Mouse (Mus musculus): ENCODE measurements around the gene Sord.
"Not testable (repeated sequence)": the region's sequence is repeated elsewhere in the genome, so short reads cannot be mapped to it uniquely, and the experiment has no call there.

Sord gene

DNA sequence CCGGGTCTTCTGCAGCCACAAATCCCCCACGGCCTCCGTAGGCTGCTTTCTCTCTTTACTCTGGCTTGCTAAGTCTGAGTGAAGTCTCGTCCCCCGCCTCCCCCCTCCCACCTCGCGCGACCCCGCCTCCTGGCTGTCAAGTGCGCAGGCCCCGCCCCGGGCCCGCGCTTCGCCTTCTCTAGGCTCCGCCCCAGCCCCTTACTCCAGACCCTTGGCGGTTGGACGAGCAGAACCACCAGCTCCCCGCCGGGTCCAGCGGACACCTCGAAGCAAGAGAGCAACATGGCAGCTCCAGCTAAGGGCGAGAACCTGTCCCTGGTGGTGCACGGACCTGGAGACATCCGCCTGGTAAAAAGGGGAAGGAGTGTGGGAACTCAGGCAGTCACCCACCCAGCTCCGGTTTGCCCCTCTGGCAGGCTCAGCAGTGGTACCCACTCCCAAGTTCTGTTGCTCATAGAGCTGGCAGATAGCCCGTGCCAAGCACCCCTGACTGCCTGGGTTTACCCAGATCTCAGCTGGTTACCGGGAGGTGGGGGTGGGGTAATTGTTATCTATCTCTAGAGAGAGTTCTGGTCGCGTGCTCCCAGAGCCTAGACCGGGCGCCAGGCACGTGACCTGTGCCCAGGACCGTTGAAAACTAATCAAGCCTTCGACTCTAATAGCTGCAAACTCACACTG, at the start of gene Sord:
Sord (plus strand) TSS at position 139 of the 678 bp plus-strand sequence.
- peak; percentile 54 to 79 for DNase-seq (ENCODE audit: low spot score in 2 of 2)

DNA sequence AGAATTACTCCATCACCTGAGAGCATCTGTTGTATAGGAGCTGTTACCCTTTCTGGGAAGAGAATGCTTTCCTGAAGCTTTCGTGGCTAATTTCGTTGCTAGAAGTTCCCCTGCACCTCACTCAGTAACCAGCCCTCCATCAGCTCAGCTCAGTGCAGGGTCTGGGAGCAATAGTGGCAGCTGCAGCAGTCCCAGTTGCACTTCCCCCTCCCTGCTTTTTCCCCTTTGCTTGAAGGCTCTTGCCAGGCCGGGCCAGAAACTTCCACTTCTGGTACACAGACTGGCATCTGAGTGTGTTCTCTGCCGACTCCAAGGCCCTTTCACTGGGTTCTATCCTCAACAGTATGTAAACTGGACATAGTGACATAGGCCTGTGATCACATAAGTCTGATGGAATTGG, 49.5 kb upstream of the Sord start:
- no peak for DNase-seq (ENCODE audit: low spot score in 2 of 2)

DNA sequence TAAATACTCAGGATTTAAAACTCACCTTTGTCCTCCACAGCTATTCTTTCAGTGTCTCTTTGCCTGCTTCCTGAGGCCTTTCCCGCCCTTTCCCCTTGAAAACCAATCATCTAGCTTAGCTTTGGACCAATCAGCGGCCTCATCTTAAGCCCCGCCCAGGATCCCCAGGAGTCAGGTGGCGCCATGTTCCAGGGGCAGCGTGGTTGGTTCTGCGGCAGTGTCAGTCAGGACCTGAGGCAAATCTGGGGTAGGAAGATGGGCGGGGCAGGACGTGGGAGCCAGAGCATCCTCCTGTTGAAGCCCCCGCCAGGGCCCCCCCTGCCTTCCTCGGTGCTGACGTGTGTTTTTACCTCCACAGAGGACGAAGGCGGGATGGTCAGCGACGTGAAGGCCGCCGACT, 48.4 kb upstream of the Sord start, which contains the start of the genes Patl2 and Terb2:
Patl2 (minus strand) TSS at position 84 of the 400 bp plus-strand sequence.
Terb2 (plus strand) TSS at position 167 of the 400 bp plus-strand sequence.
- DNase-seq (ENCODE audit: low spot score in 2 of 2), result no peak

DNA sequence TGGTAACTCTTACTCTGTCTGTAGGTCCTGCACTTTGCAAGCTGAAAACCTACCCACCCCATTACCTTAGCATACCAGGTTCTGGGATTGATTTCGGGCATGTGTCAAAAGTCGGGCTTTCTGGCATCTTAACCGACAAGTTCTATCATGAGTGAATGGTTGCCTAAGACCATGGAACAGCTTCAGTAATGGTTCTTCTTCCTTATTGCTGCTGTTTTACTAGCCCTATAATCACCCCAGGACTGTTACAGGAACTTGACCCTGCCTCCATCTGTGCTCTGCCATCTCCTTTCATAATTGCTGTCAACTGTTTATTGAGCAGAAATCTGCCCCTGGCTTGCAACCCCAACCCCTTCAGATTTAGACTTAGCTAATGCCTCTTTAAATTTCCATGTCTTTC, 47.8 kb upstream of the Sord start:
- no peak for DNase-seq (ENCODE audit: low spot score in 2 of 2)

DNA sequence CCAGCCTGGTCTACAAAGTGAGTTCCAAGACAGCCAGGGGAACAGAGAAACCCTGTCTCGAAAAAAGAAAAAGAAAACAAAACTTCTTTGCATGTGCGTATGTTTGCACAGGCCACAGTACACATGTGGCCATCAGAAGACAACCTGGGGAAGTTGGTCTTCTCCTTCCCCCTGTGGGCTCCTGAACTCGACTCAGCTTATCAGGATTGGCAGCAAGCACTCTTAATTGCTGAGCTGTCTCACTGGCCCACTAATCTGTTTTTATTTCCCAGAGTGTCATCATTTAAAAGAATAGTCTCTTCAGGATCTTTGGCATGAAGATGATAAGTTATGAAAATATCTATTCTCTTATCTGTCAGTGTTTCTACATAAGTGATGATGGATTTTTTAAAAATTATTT, 42.7 kb upstream of the Sord start:
- no peak for DNase-seq (ENCODE audit: low spot score in 2 of 2)

DNA sequence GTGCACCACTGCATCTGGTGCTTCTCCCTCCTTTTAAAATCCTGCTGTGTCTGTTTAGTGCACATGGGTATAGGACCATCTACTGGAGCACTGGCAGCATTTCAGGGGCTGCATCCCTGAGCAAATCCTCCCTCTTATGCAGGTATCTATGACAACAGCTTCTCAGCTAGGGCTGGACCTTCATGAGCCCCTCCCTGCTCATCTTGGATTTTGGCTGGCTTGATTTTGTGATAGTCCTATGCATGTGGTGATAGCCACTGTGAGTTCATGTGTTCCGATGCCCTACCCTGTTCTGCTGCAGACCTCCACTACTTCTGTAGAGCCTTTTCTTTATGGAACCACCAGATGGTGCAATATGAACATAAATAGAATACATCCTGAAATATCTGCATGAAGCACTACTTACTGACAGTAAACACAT, 40.0 kb upstream of the Sord start:
- no peak for DNase-seq (ENCODE audit: low spot score in 2 of 2)

DNA sequence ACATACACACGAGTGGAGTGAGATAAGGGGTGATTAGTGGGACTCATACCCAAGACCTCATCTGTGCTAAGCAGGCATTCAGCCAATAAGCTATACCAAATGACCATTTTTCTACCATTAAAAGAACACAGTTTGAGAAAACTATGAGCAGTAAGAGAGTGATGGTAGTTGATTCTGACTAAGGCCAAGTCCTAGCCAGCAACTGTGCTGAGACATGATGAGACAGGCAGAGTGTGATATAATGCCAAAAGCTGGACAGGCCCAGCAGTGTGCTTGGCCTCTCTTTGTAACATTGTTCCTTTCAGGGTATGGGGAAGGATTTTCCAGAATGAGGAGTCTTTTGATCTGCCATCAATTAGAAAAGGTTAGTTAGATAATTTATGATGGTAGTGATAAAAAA, 33.0 kb upstream of the Sord start:
- no peak for DNase-seq (ENCODE audit: low spot score in 2 of 2)

DNA sequence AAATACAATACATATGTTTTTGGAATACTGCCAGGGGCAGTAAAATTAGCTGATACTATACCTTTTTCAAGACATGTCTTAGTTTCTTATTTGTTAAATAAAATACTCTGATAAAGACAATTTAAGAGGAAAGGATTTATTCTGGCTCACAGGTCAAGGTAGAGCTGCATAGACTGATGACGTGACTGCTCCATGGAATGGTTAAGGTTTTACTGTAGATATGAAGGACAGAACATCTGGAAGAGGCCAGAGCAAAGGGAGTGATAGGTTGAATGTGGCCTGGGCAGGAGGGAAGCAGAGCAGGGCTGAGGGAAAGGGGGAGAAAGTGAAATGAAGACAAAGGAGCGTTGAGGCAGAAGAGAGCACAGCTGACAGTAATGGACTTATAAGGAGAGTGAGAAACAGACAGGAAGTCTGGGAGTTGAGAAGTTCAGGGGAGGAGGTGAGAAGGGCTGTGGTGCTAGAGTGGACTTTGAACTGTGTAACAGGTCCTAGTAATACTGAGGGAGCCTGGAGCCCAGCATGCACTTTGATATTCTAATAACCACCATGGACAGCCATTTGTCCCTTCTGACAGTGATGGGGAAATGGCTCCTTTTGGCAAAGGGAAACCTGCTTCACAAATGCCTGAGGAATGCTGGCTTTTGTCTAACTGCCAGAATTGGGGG, 28.0 kb upstream of the Sord start:
- no peak for DNase-seq (ENCODE audit: low spot score in 2 of 2)

DNA sequence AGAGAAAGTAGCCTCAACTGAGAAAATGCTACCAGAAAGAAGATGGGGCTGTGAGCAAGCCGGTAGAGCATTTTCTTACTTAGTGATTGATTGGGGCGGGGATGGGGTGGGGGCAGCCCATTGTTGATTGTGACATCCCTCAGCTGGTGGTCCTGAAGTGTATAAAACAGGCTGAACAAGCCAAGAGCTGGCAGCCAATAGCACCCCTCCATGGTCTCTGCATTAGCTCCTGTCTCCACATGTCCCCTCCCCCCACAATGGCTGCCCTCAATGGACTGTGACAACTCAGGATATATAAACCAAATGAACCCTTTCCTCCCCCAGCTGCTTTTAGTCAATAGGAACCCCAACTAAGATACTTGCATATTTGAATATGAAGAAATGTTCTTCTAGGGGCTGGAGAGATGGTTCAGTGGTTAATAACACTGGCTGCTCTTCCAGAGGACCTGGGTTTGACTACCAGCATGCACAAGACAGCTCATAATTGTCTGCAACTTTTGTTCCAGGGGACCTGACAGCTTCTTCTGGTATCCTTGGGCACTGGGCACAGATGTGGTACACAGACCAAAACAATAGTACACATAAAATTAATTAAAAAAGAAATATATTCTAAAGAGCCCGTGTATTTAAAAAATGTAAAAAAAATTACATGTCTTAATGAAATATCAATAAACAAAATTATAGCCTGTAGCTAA, 23.9 kb upstream of the Sord start:
- no peak for DNase-seq (ENCODE audit: low spot score in 2 of 2)

DNA sequence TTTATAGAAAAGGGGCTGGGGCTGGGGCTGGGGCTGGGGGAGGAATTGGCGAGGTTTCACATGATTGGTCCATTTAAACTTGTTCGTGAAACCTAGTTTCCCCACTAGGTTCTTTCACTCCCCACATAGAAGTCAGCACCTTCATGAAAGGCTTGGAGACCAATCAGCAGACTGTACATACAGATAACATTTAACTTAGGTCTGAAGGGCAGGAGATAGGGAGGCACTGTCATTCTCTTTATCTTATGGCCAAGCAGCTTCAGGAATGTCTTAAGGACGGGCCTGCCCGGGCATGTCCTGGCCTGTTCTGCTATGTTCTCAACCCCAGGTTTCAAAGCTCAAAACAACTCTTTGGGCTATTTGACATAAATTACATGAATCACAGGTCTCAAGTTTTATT, 17.5 kb upstream of the Sord start:
- not testable (repeated sequence) for DNase-seq (ENCODE audit: low spot score in 2 of 2)

DNA sequence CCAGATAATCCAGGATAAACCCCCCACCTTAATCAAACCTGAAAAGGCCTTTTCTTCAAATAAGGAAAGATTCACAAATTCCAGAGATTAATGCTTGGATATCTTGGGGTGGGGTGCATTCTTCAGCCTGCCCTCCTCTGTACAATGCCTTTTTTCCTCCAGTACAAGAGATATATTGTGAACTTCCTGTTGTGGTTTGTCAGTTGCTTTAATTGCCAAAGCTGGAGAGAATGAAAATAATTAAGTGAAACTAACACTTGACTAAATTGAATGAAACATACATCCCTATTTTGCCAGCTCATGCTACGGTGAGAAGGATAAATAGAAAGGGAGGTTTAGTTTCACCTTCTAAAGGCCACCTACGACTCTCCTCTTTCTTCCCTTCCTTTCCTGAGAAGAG, 16.3 kb upstream of the Sord start:
- DNase-seq (ENCODE audit: low spot score in 2 of 2), result no peak

DNA sequence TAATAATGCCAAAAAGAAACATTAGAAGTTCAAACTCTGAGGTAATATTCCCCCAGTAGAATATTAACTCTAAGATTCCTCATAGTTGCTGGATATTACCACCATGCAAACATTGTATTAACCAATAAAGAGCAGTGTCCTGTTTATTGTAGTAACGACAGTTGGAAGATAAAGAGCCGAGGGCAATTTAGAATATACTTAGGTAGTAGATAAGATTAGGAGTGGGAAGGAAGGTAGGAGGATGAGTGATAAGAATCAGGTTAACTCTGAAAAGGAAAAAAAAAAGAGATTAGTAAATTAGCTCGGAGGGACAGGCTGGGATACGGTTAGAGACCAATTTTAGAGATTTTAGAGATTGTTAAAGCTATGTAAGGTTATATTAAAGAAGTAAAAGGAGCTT, 13.2 kb upstream of the Sord start:
- DNase-seq (ENCODE audit: low spot score in 2 of 2), result no peak

DNA sequence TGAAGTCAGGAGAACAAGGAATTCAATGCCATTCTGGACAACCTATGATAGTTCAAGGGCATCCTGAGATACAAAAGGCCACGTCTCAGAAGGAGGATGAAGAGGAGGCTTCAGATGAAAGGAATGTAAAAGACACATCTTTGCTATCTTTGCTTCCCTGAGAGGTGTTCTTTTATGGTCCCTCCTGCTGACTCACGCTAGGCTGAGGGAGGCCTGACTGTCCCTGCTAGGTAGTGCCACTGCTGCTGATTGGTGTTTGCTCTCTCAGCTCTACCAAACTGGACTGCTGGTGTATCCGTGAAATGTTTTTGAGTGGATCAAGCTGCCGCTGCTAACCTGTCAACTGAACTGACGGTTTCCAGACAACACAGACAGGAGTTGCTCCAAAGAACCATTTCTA, 12.8 kb upstream of the Sord start:
- DNase-seq (ENCODE audit: low spot score in 2 of 2), result no peak

DNA sequence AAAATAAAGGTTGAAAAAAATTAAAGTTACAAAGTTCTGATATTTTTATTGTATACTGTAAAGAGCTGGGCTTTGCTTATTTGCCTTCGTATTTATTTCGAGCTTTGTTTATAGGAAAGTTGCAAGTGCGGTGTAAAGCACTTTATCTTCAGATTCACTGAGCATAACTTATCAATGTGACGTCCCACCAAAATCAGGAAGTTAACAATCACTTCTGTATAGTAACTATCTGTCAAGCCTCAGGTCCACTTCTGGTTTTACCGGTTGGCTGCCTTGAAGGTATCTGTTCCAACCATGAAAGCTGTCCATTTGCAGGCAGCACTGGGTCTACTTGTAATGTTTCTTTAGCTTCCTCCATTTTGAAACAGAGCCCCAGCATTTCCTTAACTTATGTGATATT, 12.3 kb upstream of the Sord start:
- no peak for DNase-seq (ENCODE audit: low spot score in 2 of 2)

DNA sequence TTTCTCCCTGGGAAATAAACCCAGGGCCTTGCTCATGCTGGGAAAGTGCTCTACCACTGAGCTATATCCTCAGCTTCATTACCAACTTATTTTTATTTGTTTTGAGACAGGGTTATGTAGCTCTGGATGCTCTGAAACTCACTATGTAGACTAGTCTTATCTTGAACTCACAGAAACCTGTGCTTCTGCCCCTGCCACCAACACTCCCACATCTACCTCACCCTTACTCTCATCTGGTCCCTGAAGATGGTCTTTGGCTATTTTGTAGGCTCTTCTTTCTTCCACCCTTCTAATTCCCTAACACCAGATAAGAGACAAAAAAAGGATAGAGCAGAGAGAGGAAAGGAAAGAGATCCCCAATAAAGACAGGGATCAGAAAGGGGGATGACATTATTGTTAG, 10.9 kb upstream of the Sord start:
- DNase-seq (ENCODE audit: low spot score in 2 of 2), result no peak

DNA sequence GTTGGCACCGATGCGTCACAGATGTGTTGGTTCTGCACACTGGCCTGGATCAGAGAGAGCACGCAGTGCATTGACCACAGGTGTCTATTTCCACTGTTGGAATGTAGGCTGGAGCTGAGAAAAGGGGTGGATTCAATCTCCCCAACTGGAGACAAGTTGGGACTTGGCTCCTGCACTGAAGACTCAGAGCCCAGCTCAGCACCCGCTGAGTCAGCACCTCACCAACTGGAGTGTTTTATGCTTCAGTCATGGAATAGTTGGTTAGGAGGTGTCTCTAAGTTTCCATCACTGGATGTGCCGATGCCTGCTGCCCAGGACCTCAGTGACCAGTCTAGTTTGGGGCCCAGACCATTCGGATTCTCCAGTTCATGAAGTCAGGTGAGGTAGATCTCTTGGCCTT, 4.2 kb upstream of the Sord start:
- DNase-seq (ENCODE audit: low spot score in 2 of 2), result peak in 1 of 2 experiments; percentile 29

DNA sequence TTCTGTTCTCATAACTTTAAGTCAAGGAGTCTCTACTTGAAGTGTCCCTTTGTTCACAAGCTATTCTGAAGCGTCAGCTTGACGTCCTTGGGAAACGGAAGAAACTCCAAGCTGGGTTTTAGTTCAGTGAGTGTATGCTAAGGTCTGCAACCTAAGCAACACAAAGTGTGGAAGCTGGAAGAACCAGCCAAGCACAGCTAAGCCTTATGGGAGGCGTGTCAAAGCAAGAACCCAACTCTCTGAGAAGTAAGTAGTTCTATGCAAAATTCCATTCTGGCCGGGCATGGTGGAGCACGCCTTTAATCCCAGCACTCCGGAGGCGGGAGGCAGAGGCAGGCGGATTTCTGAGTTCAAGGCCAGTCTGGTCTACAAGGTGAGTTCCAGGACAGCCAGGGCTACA, 2.9 kb upstream of the Sord start:
- DNase-seq (ENCODE audit: low spot score in 2 of 2), result no peak

DNA sequence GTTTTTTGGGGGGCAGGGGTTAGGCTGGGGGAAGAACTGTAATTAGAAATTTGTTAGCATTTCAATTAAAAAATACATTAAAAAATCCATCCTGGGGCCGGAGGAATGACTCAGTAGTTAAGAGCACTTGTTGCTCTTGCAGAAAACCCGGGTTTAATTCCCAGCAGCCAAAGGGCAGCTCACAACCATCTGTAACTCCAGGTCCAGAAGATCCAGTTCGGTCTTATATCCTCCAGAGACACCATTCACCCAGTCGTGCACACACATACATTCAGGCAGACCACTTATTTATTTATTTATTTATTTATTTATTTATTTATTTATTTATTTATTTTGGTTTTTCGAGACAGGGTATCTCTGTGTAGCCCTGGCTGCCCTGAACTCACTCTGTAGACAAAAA, 1.2 kb upstream of the Sord start:
- DNase-seq (ENCODE audit: low spot score in 2 of 2), result no peak

DNA sequence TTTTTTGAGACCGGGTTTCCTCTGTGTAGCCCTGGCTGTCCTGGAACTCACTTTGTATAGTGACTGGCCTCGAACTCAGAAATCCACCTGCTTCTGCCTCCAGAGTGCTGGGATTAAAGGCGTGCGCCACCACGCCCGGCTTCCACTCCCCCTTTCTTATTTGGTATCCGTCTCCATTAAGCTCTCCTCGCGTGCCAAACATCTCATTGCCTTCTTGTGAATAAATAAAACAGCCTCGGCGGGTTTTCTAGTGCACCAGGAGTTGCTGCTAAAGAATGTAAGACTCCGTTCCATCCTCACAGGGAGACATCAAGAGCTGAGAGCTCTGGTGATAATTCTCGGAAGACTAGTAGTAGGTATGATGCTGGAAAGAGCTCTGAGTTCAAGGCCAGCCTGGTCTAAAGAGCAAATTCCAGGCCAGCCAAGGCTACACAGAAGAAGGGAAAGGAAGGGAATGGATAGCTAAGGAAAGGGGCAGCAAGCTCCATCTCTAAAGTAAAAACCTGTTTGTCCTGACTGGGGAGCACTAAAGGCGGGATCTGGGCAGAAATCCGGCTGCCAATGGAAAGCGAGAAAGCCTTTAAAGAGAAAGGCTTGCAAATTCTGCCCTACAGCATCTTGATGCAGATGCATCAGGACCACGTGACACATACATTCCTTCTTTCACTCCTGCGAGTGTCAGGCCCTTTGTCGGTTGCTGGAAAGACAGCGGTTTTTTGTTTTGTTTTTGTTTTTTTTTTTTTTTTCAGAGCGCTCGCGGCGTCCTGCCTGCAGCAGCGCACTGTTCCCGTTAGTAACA, 591 bp upstream of the Sord start:
- DNase-seq (ENCODE audit: low spot score in 2 of 2), result peak; percentile 29 to 35

DNA sequence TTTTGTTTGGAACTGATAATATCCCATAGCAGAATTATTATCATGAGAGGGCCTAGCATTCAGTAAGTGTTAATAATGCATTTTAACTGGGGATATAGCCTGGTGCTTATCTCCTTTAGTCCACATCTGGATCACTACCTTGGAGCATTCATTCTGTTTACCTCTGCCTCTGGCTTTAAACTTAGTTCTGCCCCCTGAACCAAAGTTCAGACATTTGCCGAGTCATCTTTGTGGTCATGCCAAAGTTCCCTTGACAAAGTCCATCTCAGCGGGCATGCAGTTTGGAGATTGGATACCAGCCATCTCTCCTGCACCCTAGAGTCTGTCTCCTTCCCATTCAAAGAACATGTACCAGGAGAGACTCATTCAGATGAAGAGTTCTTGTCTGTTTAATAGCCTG, 876 bp downstream of the Sord start:
- no peak for DNase-seq (ENCODE audit: low spot score in 2 of 2)

DNA sequence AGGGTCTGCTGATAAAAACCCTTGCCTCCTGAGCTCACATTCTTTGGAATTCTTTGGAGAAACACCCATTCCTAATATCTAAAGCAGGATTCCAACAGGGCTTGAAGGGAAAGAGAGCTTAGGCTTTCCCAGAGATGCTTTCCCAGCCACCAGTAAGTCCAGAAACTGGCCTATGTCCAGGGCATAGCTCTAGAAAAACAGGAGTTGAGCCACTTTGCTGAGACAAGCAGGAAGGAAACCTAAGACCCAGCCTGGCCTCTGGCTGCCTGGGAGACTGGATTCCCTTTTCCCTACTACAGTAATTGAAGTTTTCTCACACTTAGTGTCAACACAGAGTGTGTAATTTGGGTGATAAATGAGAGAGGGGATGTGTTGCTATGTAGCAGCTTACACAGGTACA, 1.8 kb downstream of the Sord start:
- no peak for DNase-seq (ENCODE audit: low spot score in 2 of 2)

DNA sequence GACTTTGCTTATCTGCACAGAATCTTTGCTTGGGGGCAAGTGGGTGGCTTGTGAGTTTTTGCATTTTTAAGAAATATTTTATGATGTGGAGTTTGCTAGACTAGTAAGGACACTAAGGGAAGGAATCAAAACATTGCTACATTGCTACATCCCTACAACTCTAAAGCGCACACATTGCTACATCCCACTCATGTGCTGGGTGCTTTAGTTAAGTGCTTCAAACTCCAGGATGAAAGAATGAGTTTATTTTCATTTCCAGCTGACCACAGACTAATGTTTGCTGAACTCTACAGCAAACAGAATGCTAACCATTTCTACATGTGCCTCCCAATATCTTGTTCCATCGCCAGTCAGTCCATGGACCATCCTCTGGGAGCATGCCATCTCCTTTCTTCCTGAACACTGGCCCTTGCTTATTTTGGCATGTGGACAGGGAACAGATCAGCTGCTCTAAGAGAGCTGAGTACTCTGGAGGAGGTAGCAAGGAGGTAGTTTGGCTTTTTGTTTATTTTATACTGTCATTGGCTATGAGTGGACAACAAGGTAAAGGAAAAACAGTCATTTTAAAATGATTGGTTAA, 3.4 kb downstream of the Sord start:
- DNase-seq (ENCODE audit: low spot score in 2 of 2), result no peak
